Mouse (Mus musculus) monocyte, adult 5-6 weeks (primary cell): Measurements from ENCODE around the gene Sugct. TPM values are rescaled to one million over a fixed set of nuclear protein-coding genes. Genes with fewer than 3 reads are reported as not detected.

Source experiments
- ATAC-seq: fragments of 153-309, 156-312 bp; replicated peaks from 2 replicates; pipeline ENCODE4 v1.8.0; 2017; ENCODE audit warnings: mild to moderate bottlenecking; ENCODE audit not compliant: low TSS enrichment, insufficient number of reproducible peaks, severe bottlenecking, poor library complexity, low FRiP score
- total RNA-seq: library from RNA; stranded (forward); fragments of 200-1000, 200-491, 200-594 nt; gene quantifications from 3 replicates; pipeline ENCODE4 v1.2.3, GENCODE M21; 2017

Gene Sugct
- total RNA-seq: not detected in 3 replicates

- ATAC-seq: peak; percentile 97
Measured at GRCm38 (mm10) chr13:17694911-17695699, at the start of gene Sugct, which contains the start of gene Mplkip. TSS of gene Sugct (minus strand) at chr13:17695553. TSS of gene Mplkip (plus strand) at chr13:17695192.

GRCm38 (mm10) chr13:17728798-17729197 is 33.4 kb upstream of the Sugct start:
- ATAC-seq: peak; percentile 75; the same call in 1 of the 2 replicates

GRCm38 (mm10) chr13:17727922-17728321 is 32.6 kb upstream of the Sugct start:
- no peak for ATAC-seq

- ATAC-seq: no peak
Measured at GRCm38 (mm10) chr13:17717357-17717756, 22.0 kb upstream of the Sugct start.

- no peak for ATAC-seq
Measured at GRCm38 (mm10) chr13:17708784-17709311, 13.5 kb upstream of the Sugct start.

GRCm38 (mm10) chr13:17705188-17705826 is 10.0 kb upstream of the Sugct start:
- ATAC-seq: no peak

- ATAC-seq: no peak
Measured at GRCm38 (mm10) chr13:17702311-17702710, 7.0 kb upstream of the Sugct start.

GRCm38 (mm10) chr13:17701322-17701721 is 6.0 kb upstream of the Sugct start:
- ATAC-seq: no peak

GRCm38 (mm10) chr13:17700090-17700715 is 4.8 kb upstream of the Sugct start:
- ATAC-seq: no peak

- no peak for ATAC-seq
Measured at GRCm38 (mm10) chr13:17695898-17696580, 686 bp upstream of the Sugct start.

GRCm38 (mm10) chr13:17694414-17694813 is 939 bp downstream of the Sugct start:
- ATAC-seq: 0 out of 2 replicates have a peak, but pooled peaks have one; percentile 2

- no peak for ATAC-seq
Measured at GRCm38 (mm10) chr13:17693816-17694215, 1.5 kb downstream of the Sugct start.

GRCm38 (mm10) chr13:17691436-17691835 is 3.9 kb downstream of the Sugct start:
- ATAC-seq: no peak

GRCm38 (mm10) chr13:17690686-17691085 is 4.7 kb downstream of the Sugct start:
- ATAC-seq: no peak

GRCm38 (mm10) chr13:17689461-17689860 is 5.9 kb downstream of the Sugct start:
- no peak for ATAC-seq

GRCm38 (mm10) chr13:17671122-17671521 is 24.2 kb downstream of the Sugct start:
- ATAC-seq: no peak

GRCm38 (mm10) chr13:17667380-17667779 is 28.0 kb downstream of the Sugct start:
- no peak for ATAC-seq

GRCm38 (mm10) chr13:17642294-17642693 is 53.1 kb downstream of the Sugct start:
- ATAC-seq: no peak

- ATAC-seq: no peak
Measured at GRCm38 (mm10) chr13:17638008-17638407, 57.3 kb downstream of the Sugct start.
